Mouse (Mus musculus): Measurements from ENCODE around the gene Tarsl2. TPM values are rescaled to one million over a fixed set of nuclear protein-coding genes. Genes with fewer than 3 reads are reported as not detected.

The Tarsl2 gene
- 1 to 10 TPM in 2 of 3 experiments, under 1 TPM in 1; 0.92 to 2.1 (median 1.7) TPM for polyA plus RNA-seq (2017; shearing (Covaris generic))

- peak; percentile 86 for ATAC-seq
Observed at GRCm38 (mm10) chr7:65644643-65645351, at the start of gene Tarsl2. Tarsl2 (plus strand) TSS chr7:65644898.

DNA sequence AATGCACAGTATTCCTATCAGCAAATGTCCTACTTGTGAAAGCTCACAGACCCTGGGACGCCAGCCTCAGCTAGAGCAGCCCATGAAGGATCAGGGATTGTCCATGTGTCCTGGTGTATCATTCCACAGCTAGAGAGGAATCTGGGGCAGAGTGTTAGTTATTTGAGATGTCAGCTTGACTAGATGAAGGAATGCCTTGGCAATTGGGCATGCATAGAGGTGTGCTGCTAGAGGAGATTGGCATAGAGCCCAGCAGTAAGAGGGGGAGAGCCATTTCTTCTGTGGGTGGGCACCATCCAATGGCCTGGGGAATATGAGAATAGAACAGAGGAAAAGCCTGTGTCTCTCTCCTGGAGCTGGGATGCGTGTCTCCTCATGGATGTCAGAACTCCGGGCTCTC lies 38.6 kb upstream of the Tarsl2 start:
- no peak for ATAC-seq

GRCm38 (mm10) chr7:65607003-65607402 lies 37.7 kb upstream of the Tarsl2 start:
- ATAC-seq, result no peak

- ATAC-seq, result no peak
Observed at GRCm38 (mm10) chr7:65610171-65610570, 34.5 kb upstream of the Tarsl2 start.

- ATAC-seq, result no peak
Observed at GRCm38 (mm10) chr7:65610673-65611072, 34.0 kb upstream of the Tarsl2 start.

DNA sequence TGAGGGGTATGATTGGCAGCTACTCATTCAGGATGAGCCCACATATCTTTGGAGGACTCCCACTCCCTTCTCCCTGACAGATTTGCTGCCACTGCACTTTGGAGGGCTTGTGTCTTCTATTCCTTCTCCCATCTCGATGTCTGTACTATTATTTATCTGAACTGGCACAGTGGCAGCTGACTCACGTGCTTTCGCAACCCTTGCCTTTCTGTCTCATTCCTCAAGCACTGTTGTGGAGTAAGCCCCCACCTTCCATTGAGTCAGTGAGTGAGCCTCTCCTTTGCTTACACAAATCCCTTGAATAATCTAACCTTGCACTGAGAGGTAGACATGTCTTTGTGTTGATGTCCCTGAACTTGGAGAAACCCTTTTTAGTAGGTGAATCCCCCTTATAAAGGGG lies 33.4 kb upstream of the Tarsl2 start:
- ATAC-seq, result no peak

DNA sequence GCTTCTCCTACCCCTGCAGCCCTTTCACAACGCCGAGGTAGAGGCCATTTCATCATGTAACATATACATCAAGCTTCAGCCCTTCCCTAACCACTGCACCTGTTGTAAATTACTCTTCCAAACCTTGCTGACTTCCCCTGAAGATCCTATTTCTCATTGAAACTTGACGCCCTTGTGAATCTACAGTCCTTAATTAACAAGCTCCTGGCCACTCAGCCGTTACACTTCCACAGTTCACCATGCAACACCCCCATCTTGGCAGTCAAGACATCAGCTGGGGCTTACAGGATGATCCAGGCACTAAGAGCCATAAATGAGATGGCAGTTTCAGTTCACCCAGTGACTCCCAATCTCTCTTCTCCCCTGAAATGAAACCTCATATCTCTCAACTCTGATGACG lies 31.0 kb upstream of the Tarsl2 start:
- ATAC-seq, result no peak

GRCm38 (mm10) chr7:65618751-65619150 lies 25.9 kb upstream of the Tarsl2 start:
- ATAC-seq, result no peak

DNA sequence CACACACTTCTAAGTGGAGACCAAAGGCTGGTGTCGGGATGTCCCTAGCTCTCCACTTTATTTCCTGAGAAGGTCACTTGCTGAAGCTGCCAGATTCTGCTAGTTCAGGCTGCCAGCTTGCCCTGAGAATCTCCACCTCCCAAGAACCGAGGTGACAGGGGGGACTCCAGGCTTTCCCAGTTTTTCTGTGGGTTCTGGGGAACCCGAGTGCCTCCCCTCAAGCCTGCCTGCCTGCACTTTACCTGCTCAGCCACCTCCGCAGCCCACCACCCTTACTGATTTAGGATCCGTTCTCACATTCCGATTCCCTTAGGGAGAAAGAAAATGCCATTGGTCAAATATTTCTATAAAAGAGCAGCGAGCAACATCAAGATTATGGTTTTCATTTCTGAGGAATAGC lies 24.0 kb upstream of the Tarsl2 start:
- no peak for ATAC-seq

- ATAC-seq, result no peak
Observed at GRCm38 (mm10) chr7:65623330-65623729, 21.4 kb upstream of the Tarsl2 start.

- no peak for ATAC-seq
Observed at GRCm38 (mm10) chr7:65625528-65625927, 19.2 kb upstream of the Tarsl2 start.

GRCm38 (mm10) chr7:65629846-65630245 lies 14.9 kb upstream of the Tarsl2 start:
- ATAC-seq, result no peak

DNA sequence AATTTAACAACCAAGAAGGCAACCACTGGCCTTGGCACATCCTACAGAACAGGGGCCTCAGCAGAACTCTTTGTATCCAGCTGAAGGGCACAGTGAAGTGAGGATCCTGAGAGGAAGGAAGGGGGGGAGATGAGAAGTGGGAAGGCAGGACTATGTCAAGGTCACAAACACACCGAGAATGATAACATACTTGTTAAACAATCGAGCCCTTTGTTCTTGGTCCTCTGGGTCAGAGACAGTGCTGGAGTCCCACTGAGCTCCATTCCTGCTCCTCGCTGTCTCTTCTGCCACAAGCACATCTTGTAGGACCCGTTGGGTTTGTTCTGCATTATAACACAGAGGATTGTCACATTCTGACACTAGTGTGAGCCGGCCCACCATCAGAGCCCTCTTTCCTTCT lies 14.0 kb upstream of the Tarsl2 start:
- ATAC-seq, result no peak

DNA sequence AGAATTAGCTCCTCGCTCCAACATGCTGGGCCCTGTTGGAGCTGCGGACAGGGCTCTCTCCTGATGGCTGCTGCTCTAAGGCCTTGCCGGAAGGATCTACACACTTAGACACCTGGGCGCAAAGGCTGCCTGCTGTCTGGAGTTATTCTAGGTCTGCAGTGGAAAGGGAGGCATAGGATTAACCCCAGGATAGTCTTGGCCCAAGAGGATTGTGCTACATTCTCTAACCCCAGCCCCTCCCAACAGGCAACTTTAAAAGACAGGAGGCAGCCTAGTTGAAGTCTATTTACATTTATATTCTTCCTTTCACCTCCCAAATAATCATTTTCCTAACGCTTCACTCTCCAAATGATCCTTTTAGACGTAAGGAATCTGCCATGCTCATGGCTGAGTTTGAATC lies 8.9 kb upstream of the Tarsl2 start:
- ATAC-seq, result no peak

GRCm38 (mm10) chr7:65636356-65636880 lies 8.3 kb upstream of the Tarsl2 start:
- ATAC-seq, result no peak

- no peak for ATAC-seq
Observed at GRCm38 (mm10) chr7:65638170-65638770, 6.4 kb upstream of the Tarsl2 start.

GRCm38 (mm10) chr7:65639821-65640382 lies 4.8 kb upstream of the Tarsl2 start:
- no peak for ATAC-seq

DNA sequence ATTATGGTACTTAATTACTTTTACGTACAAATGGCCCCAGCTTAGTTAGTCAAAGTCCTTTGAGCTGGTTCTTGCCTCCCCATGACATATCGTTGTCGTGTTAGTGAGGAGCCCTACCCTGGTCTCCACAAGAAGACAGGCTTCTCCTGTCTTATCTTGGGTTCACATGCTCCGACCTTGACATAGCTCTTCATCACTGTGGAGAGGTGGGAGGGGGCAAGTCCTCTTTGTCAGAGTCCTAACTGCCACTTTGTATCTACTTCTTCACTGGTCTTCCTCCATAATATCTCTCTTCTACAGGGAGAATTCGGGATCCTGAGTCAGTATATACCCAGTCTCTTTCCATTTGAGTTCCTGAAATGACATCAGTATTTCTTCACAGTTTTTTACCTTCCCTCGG lies 4.0 kb upstream of the Tarsl2 start:
- ATAC-seq, result no peak

GRCm38 (mm10) chr7:65642371-65643304 lies 2.1 kb upstream of the Tarsl2 start:
- no peak for ATAC-seq

DNA sequence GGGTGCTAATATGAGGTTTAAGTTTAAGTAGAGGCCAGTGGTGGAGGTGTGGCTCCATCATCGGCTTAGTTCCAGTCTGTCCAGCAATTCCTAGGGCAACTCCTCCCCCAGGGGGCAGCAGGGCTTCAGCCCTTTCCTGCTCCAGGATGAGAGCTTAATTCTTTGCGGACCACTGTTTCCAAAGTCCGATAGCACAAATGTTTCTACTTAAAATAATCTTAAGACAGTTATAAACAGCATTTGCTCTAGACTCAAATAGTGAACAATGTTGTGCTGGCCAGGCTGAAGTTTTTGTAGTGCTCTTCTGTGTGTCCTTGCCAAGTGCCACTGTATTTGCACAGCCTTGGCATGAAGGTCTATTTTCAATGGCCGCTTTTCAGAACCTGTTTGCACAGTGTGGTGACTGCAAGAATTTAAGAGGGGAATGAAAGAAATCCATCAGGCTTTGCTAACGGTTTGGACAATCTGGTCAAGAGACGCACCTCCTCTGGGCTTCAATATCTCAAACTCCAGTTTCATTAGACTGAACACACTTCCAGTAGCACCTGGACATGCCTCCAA lies 757 bp upstream of the Tarsl2 start:
- peak; percentile 1 for ATAC-seq

GRCm38 (mm10) chr7:65645996-65646395 lies 1.3 kb downstream of the Tarsl2 start:
- ATAC-seq, result no peak

- ATAC-seq, result no peak
Observed at GRCm38 (mm10) chr7:65650662-65651061, 6.0 kb downstream of the Tarsl2 start.

All from inflammation-experienced regulatory T-cells, adult 6 months (primary cell).